Mouse (Mus musculus): Measurements from ENCODE around the gene Ankrd23. TPM values are rescaled to one million over a fixed set of nuclear protein-coding genes. Genes with fewer than 3 reads are reported as not detected.

The Ankrd23 gene
- total and polyA plus RNA-seq, 3 experiments, result 2.8 to 6.1 (median 3.7) TPM

- no peak for TF ChIP-seq JUND (conservative IDR thresholded peaks at IDR 0.05; ENCODE audit: low read depth, low read length)
These were observed 5.2 kb downstream of the Ankrd23 start (continued) for GRCm38 (mm10) chr1:36531461-36531860.

GRCm38 (mm10) chr1:36530962-36531361, 5.7 kb downstream of the Ankrd23 start:
- dilution Hi-C loops (cut with MboI; ENCODE audit: extremely low pct_ligation_motif_present, extremely low pct_unique_long_range_greater_than_20kb, low sequenced_read_pairs), result no loop called here
- no peak for DNase-seq (ENCODE audit: extremely low read depth)
- Histone ChIP-seq H3K9ac (ENCODE audit: insufficient read depth, low read depth) (no peak overlapping the region), H3K36me3 (replicated peaks in 1 of 2; ENCODE audit: control insufficient read depth in 1 of 2, insufficient read depth in 1 of 2, low read length in 1 of 2) (peaks cover 39 to 75% of the 10 kb centered on the region in 2 experiments), H3K4me2 (ENCODE audit: insufficient read depth, low read depth, poor library complexity, severe bottlenecking) (no peak overlapping the region), H3K9me3 (replicated peaks; ENCODE audit: low read length) (no peaks in the 10 kb centered on the region), H3K79me2 (replicated peaks; ENCODE audit: control insufficient read depth, extremely low read depth, insufficient read depth, poor library complexity, severe bottlenecking) (no peaks in the 10 kb centered on the region), H3K4me3 (replicated peaks in 1 of 3; ENCODE audit: low read depth in 2 of 3, low read length in 2 of 3, poor library complexity in 1 of 3) (no peak overlapping the region), H3K27me3 (replicated peaks) (no peaks in the 10 kb centered on the region), H3K27ac (ENCODE audit: insufficient read depth, low read depth) (no peak overlapping the region), H3K4me1 (ENCODE audit: control insufficient read depth in 1 of 2, insufficient read depth in 2 of 2) (no peaks in the 10 kb centered on the region)
- TF ChIP-seq EP300 (IDR thresholded peaks at IDR 0.05; ENCODE audit: low read length) (no peak), UBTF (IDR thresholded peaks at IDR 0.05; ENCODE audit: low read depth, low read length) (no peak), GABPA (IDR thresholded peaks at IDR 0.05; ENCODE audit: insufficient replicate concordance, low read depth, low read length) (no peak), POLR2AphosphoS2 (IDR thresholded peaks at IDR 0.05; ENCODE audit: low read depth, low read length) (no peak), CHD2 (IDR thresholded peaks at IDR 0.05; ENCODE audit: low read length) (no peak)
- in situ Hi-C loops (cut with MboI; ENCODE audit: low pct_ligation_motif_present, low pct_unique_long_range_greater_than_20kb, low sequenced_read_pairs), result no loop called here

GRCm38 (mm10) chr1:36530485-36530884, 6.2 kb downstream of the Ankrd23 start:
- no peak for TF ChIP-seq JUND (conservative IDR thresholded peaks at IDR 0.05; ENCODE audit: low read depth, low read length)
- TF ChIP-seq ETS1 (conservative IDR thresholded peaks at IDR 0.05; ENCODE audit: low read depth, low read length), result no peak
- TF ChIP-seq SMC3 (IDR thresholded peaks at IDR 0.05; ENCODE audit: low read depth, low read length), result no peak
- no peak for TF ChIP-seq ELF1 (IDR thresholded peaks at IDR 0.05; ENCODE audit: low read depth, low read length)
- TF ChIP-seq KAT2A (IDR thresholded peaks at IDR 0.05; ENCODE audit: insufficient replicate concordance, low read length), result no peak
- TF ChIP-seq UBTF (IDR thresholded peaks at IDR 0.05; ENCODE audit: low read depth, low read length), result no peak
- TF ChIP-seq TBP (conservative IDR thresholded peaks at IDR 0.05; ENCODE audit: low read depth, low read length), result no peak
- no peak for TF ChIP-seq HCFC1 (IDR thresholded peaks at IDR 0.05; ENCODE audit: low read depth, low read length)
- no peak for TF ChIP-seq RAD21 (IDR thresholded peaks at IDR 0.05; ENCODE audit: low read depth, low read length)
- no peak for TF ChIP-seq RCOR1 (conservative IDR thresholded peaks at IDR 0.05; ENCODE audit: low read depth, low read length)
- no peak for TF ChIP-seq MAFK (IDR thresholded peaks at IDR 0.05; ENCODE audit: insufficient replicate concordance, low read length)
- no peak for TF ChIP-seq POLR2A (IDR thresholded peaks at IDR 0.05; ENCODE audit: low read depth, low read length)
- no peaks in the 10 kb centered on the region for H3K27me3 ChIP-seq (replicated peaks)
- no peak overlapping the region for H3K9ac ChIP-seq (ENCODE audit: insufficient read depth, low read depth)
- peaks cover 44 to 75% of the 10 kb centered on the region in 2 experiments for H3K36me3 ChIP-seq (replicated peaks in 1 of 2; ENCODE audit: control insufficient read depth in 1 of 2, insufficient read depth in 1 of 2, low read length in 1 of 2)
- no peaks in the 10 kb centered on the region for H3K4me1 ChIP-seq (ENCODE audit: control insufficient read depth in 1 of 2, insufficient read depth in 2 of 2)
- no peaks in the 10 kb centered on the region for H3K79me2 ChIP-seq (replicated peaks; ENCODE audit: control insufficient read depth, extremely low read depth, insufficient read depth, poor library complexity, severe bottlenecking)
- no peak overlapping the region for H3K4me3 ChIP-seq (replicated peaks in 1 of 3; ENCODE audit: low read depth in 2 of 3, low read length in 2 of 3, poor library complexity in 1 of 3)
- no peaks in the 10 kb centered on the region for H3K9me3 ChIP-seq (replicated peaks; ENCODE audit: low read length)
- no peak overlapping the region for H3K4me2 ChIP-seq (ENCODE audit: insufficient read depth, low read depth, poor library complexity, severe bottlenecking)
- in situ Hi-C loops (cut with MboI; ENCODE audit: low pct_ligation_motif_present, low pct_unique_long_range_greater_than_20kb, low sequenced_read_pairs), result no loop called here
- dilution Hi-C loops (cut with MboI; ENCODE audit: extremely low pct_ligation_motif_present, extremely low pct_unique_long_range_greater_than_20kb, low sequenced_read_pairs), result no loop called here
- H3K27ac ChIP-seq (ENCODE audit: insufficient read depth, low read depth), result no peak overlapping the region
- no peak for DNase-seq (ENCODE audit: extremely low read depth)

Data from CH12.LX (cell line).